Mouse (Mus musculus) brain, embryonic 14.5 days (tissue): ENCODE results near the gene Gpm6b. TPM values are rescaled to one million over a fixed set of nuclear protein-coding genes. Genes with fewer than 3 reads are reported as not detected.

Source experiments
- DNase-seq: peaks from one replicate; pipeline ENCODE4 v3.0.0-alpha.2; 2011; ENCODE audit warnings: low read depth
- CTCF ChIP-seq: fragments of 200-500 bp; IDR thresholded peaks from 2 replicates; pipeline ENCODE4 v1.5.1; 2012; ENCODE audit warnings: inconsistent platforms, mild to moderate bottlenecking, moderate library complexity, borderline replicate concordance; ENCODE audit not compliant: insufficient read depth, insufficient read length; ENCODE audit errors: extremely low read depth
- POLR2A ChIP-seq: fragments of 200-500 bp; IDR thresholded peaks from 2 replicates; pipeline ENCODE4 v1.6.1; 2012; ENCODE audit warnings: mild to moderate bottlenecking, inconsistent platforms, borderline replicate concordance; ENCODE audit not compliant: poor library complexity, insufficient read depth, insufficient read length, severe bottlenecking; ENCODE audit errors: extremely low read depth
- polyA plus RNA-seq: library from polyadenylated mRNA; depleted of rRNA; stranded (reverse); fragments of >200 nt; gene quantifications from 2 replicates; pipeline ENCODE4 v1.2.3, GENCODE M21; 2012

Gene Gpm6b
- polyA plus RNA-seq, 1 experiment: 198 TPM

DNA sequence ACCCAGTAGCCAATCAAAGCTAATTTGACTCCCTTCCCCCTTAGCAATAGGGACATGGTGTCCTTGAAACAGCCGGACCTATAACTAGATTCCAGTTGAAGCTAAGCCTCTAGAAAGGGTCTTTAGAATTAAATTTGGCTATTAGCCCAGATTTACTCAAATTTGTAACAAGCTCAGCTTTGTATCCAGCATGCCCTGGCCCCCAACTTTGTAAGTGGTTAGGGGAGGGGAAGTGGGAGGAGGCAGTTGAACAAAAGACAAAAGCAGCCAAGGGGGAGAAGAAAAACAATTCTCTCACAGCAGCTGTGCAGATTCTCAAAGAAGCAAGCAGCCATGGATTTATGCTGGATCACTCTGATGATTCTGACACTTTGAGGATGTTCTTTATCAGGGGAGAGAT lies 32.8 kb downstream of the Gpm6b start:
- peak; percentile 94 for DNase-seq
- TF ChIP-seq CTCF (no peak), POLR2A (no peak)

DNA sequence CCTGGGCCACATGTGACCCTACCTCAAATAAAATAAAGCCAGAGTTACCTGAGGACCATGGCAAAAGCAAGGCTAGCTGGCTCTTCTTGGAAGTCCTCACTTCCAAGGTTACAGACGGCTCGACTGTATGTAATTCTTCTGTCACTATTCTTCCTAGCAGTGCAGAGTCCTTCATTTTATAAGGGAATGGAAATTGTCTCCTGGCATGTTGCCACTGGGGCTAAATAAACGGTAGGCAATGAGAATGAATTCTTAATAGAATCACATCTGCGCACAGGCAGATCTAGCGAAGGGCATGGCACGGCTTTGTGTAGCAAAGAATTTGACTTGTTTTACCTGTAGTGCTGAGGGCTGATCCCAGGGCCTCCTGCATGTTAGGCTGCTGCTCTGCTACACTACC lies 33.9 kb downstream of the Gpm6b start:
- DNase-seq: peak; percentile 78
- TF ChIP-seq CTCF: no peak

- no peak for DNase-seq
- TF ChIP-seq POLR2A (no peak), CTCF (no peak)
Measured at GRCm38 (mm10) chrX:166279861-166280260, 41.1 kb downstream of the Gpm6b start.

GRCm38 (mm10) chrX:166286760-166287483 lies 48.2 kb downstream of the Gpm6b start:
- peak; percentile 84 for DNase-seq
- no peak for TF ChIP-seq POLR2A
- no peak for TF ChIP-seq CTCF

GRCm38 (mm10) chrX:166291266-166291665 lies 52.6 kb downstream of the Gpm6b start:
- no peak for DNase-seq
- TF ChIP-seq CTCF (no peak), POLR2A (no peak)

DNA sequence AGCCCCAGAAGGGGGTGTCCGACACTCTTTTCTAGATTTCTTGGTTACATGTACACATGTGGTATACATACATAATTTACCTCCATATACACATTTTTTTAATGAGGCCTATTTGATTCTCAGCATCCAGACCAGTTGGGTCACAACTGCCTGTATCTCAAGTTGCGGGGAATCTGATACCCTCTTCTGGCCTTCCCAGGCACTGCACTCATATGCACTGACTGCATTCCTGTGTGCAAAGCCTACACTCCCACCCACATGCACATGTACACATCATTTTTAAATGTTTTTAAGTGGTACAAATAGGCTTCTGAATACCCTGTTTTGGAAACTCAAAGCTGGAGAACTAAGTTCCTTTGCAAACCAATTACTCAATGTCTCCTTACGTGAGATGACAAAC lies 54.8 kb downstream of the Gpm6b start:
- TF ChIP-seq CTCF: no peak
- no peak for TF ChIP-seq POLR2A

DNA sequence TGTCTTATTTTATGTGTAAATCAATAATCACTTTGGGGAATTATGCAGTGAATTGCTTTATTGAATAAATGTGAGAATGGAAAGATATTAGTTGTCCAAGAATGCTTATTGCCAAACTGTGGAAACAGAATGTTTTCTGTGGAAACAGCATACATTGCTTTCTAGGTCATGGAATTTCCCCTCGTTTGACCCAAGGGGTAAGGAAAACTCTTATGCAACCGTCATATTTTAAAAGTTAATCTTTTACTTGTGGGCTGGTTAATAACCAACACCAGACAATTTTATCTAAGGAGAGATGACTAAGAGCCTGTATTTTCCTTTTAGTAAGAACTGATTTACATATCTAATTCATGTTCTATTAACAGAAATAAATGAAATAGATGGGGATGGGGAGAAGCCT lies 64.1 kb downstream of the Gpm6b start:
- no peak for TF ChIP-seq POLR2A
- no peak for TF ChIP-seq CTCF
- no peak for DNase-seq

More for the DNA sequence above, 54.8 kb downstream of the Gpm6b start:
- no peak for DNase-seq

GRCm38 (mm10) chrX:166304355-166304754 lies 65.6 kb downstream of the Gpm6b start:
- no peak for DNase-seq
- TF ChIP-seq POLR2A (no peak), CTCF (no peak)

- TF ChIP-seq CTCF (no peak), POLR2A (no peak)
- DNase-seq: peak; percentile 92
Measured at GRCm38 (mm10) chrX:166307437-166308222, 68.9 kb downstream of the Gpm6b start.

DNA sequence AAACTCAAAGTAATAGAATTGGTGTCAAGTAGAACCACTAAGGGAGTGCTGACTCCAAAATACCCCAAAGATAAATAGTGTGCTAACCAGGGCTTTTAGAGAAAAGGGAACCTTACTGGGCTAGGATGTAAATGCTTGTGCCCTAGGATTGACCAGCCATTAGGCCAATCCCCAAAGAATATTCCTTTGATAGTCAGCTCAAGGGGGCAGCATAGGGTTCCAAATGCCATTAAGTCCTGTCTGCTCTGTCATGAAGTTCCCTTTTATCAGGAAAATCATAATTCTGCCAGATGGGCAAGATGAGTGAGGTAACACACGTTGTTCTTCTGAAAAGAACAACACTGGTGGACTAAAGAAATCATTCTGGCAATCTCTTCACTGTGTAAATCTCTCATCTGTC lies 70.1 kb downstream of the Gpm6b start:
- no peak for DNase-seq
- TF ChIP-seq POLR2A (no peak), CTCF (no peak)

DNA sequence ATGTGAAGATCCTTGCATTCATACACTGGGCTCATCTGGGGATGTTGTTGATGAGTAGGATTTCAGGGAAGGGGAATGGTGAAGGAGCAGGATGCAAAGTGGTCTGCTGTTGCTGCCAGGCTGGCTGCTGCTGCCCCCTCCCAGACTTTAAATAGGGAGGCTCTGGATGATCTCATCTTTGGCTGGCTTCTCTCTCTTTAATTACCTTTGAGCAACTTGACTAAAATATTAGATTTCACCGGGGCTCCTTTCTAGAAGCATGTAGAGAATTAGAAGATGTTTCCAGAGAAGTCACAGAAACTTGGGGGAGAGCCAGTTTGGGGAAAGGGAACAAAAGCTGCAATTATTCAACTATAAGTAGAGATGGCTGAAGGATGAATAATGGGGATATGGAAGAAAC lies 76.5 kb downstream of the Gpm6b start:
- TF ChIP-seq CTCF: no peak
- peak; percentile 74 for DNase-seq

DNA sequence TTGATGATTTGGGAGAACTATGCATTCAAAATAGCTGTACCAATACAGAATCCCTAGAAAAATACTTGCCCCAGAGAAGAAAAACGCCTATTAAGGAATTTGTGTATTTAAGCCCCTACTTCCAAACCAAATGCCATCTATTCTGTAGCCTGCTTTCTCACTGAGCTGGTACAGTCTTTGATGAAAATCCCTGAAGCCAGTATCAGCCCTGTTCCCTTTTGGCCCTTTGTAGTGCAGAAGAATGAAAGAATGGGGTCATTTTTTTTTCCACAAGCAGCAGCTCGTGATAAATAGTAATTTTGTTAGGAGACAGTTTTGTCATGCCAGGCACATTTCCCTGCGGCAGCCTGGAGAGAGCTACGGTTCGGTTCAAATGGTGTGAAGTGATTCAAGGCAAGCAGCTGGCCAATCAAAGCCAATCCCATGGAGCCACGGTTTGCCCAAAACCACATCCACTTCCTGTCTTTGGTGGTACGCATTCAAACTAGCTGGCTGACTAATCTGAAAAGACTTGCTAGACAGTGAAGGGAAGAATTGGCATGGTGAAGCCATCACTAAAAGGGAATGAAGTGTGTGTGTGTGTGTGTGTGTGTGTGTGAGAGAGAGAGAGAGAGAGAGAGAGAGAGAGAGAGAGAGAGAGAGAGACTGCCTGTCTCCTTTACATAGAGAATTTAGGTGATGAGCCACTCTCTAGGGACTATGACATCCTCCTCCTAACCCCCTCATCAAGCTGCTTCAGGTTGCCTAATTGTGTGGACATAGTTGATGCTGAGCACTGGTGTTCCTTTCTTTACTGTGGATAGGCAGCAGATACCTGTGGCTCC lies 78.1 kb downstream of the Gpm6b start:
- TF ChIP-seq CTCF (no peak), POLR2A (no peak)
- DNase-seq: peak; percentile 95

- peak; percentile 80 for DNase-seq
- no peak for TF ChIP-seq CTCF
- TF ChIP-seq POLR2A: no peak
Measured at GRCm38 (mm10) chrX:166317376-166317679, 78.6 kb downstream of the Gpm6b start.
